Mouse (Mus musculus) lung, embryonic 14.5 days (tissue): ENCODE measurements around the gene Zfp759. TPM values are rescaled to one million over a fixed set of nuclear protein-coding genes. Genes with fewer than 3 reads are reported as not detected.
"Not testable (repeated sequence)": the region's sequence is repeated elsewhere in the genome, so short reads cannot be mapped to it uniquely, and the experiment has no call there.

Experiments used
- ATAC-seq: fragments of 200-750 bp; cut with Nextera tagmentation; 2 replicates; pipeline ENCODE4 v1.8.0; 2017; ENCODE audit warnings: mild to moderate bottlenecking, moderate TSS enrichment, moderate library complexity; ENCODE audit not compliant: insufficient read depth
- DNase-seq: peaks from one replicate; pipeline ENCODE4 v3.0.0-alpha.2; 2015
- H3K27ac ChIP-seq: fragments of 300-500 bp; sonication (generic); 2 replicates; pipeline ENCODE4 v1.5.1; 2014; ENCODE audit warnings: low read depth, mild to moderate bottlenecking, moderate library complexity
- H3K27me3 ChIP-seq: fragments of 300-500 bp; sonication (generic); 2 replicates; pipeline ENCODE4 v1.6.1; 2014; ENCODE audit warnings: low read length, control low read depth; ENCODE audit not compliant: insufficient read depth
- H3K36me3 ChIP-seq: fragments of 300-500 bp; sonication (generic); 2 replicates; pipeline ENCODE4 v1.6.1; 2014; ENCODE audit warnings: control low read depth; ENCODE audit not compliant: insufficient read depth
- H3K4me1 ChIP-seq: fragments of 300-500 bp; sonication (generic); 2 replicates; pipeline ENCODE4 v1.6.1; 2014; ENCODE audit warnings: antibody characterized with exemption, control low read depth; ENCODE audit not compliant: insufficient read depth
- H3K4me2 ChIP-seq: fragments of 300-500 bp; sonication (generic); 2 replicates; pipeline ENCODE4 v1.6.1; 2014; ENCODE audit warnings: mild to moderate bottlenecking
- H3K4me3 ChIP-seq: fragments of 300-500 bp; sonication (generic); 2 replicates; pipeline ENCODE4 v1.5.1; 2014; ENCODE audit warnings: low read depth, low read length
- H3K9ac ChIP-seq: fragments of 300-500 bp; sonication (generic); 2 replicates; pipeline ENCODE4 v1.6.1; 2014
- H3K9me3 ChIP-seq: fragments of 300-500 bp; sonication (generic); 2 replicates; pipeline ENCODE4 v1.6.1; 2016; ENCODE audit warnings: low read depth, low read length, control low read depth
- CTCF ChIP-seq: IDR thresholded peaks from 2 replicates; pipeline ENCODE4 v1.5.1; 2016; ENCODE audit warnings: antibody characterized with exemption, low read depth
- WGBS: fragments of 180-500 bp; shearing (Covaris S2); extraction: QIAGEN DNeasy Blood & Tissue Kit; methylation state at CpG from one replicate; pipeline ENCODE4 v1.1.7; 2014; 5-methylcytosine and 5-hydroxymethylcytosine counted together
- polyA plus RNA-seq: library from polyadenylated mRNA; unstranded; fragments of >200 nt; fragmentation: Nextera tagmentation; extraction: Ambion mirVana; gene quantifications from 2 replicates; pipeline ENCODE4 v1.2.1, GENCODE M21; 2014

Gene Zfp759
- polyA plus RNA-seq, 1 experiment from 2014 or later, result 2.1 TPM

DNA sequence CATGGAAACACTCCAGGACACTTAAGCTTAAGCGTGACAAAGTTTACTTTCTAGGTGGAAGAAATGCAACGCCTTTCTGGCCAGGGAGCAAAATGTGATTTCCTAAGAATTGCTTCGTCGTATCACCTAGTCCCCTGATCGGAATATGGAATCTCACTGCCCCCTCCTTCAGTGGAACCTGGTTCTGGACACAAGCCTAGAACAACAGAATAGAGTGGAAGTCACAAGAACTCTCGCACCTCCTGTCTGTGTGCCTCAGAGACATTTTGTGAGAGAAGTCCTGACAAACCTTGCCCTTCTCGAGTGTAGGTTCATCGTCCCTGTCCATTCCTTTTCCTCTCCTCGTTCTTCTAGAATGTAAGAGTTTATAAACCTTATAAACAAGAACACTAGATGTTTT lies 13.8 kb upstream of the Zfp759 start:
- peaks cover 6% of the 10 kb centered on the region; the same call in 1 of the 2 replicates for H3K4me1 ChIP-seq
- 47% methylated on average over 9 of the region's 9 CpGs for WGBS
- H3K9me3 ChIP-seq, result peaks cover 4% of the 10 kb centered on the region; the same call in 1 of the 2 replicates
- no peaks in the 10 kb centered on the region for H3K27me3 ChIP-seq
- H3K4me3 ChIP-seq, result peak overlapping the region; percentile 53
- peaks cover 4% of the 10 kb centered on the region; the same call in 1 of the 2 replicates for H3K36me3 ChIP-seq
- DNase-seq, result peak; percentile 21
- ATAC-seq, result peak; percentile 5; the same call in 1 of the 2 replicates
- no peak for TF ChIP-seq CTCF
- peak overlapping the region; percentile 83; the same call in 1 of the 2 replicates for H3K27ac ChIP-seq
- H3K9ac ChIP-seq, result peak overlapping the region; percentile 71
- H3K4me2 ChIP-seq, result peak overlapping the region; percentile 67

DNA sequence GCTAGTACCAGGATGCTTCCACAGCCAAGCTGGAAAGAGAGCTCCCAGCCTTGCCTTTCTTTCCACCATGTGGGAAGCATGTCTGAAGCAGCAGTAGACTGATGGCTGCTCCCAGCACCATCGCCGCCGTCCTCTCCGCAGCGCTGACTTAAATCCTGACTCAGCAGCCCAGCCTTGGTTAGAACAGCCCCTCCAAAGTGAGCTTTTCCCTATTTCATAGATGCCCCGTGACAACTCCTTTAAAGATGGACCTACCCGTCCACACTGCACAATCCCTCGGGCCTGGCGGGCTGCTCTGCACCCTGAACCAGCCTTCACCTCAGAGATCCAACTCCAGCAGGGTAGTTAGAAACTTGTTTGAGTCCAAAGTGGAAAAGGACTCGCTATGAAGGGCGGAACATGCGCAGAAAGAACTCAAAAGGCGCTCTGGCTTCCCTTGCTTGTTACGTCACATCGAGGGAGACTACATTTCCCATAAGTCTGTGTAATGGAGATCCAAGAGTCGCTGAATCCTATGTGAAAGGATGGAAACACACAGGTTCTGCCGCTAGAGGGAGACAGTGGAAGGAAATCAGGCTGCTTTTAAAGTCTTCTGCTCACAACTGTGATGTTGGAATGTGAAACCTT lies 13.2 kb upstream of the Zfp759 start, which contains the start of gene Gm28557:
TSS of gene Gm28557 (minus strand) at position 411 of the 627 bp plus-strand sequence.
- Histone ChIP-seq H3K27ac (peak within 1 kb of the TSS; percentile 83), H3K36me3 (peaks cover 4% of the 10 kb centered on the region; the same call in 1 of the 2 replicates), H3K9ac (peak within 1 kb of the TSS; percentile 71), H3K27me3 (no peaks in the 10 kb centered on the region), H3K4me3 (peak within 1 kb of the TSS; percentile 53), H3K4me2 (peak within 1 kb of the TSS; percentile 67), H3K4me1 (peaks cover 6% of the 10 kb centered on the region; the same call in 1 of the 2 replicates), H3K9me3 (peaks cover 4% of the 10 kb centered on the region; the same call in 1 of the 2 replicates)
- WGBS, result 0% methylated on average over 17 of the region's 17 CpGs
- ATAC-seq (peak; percentile 98), DNase-seq (peak; percentile 99)
- TF ChIP-seq CTCF, result peak; percentile 90

DNA sequence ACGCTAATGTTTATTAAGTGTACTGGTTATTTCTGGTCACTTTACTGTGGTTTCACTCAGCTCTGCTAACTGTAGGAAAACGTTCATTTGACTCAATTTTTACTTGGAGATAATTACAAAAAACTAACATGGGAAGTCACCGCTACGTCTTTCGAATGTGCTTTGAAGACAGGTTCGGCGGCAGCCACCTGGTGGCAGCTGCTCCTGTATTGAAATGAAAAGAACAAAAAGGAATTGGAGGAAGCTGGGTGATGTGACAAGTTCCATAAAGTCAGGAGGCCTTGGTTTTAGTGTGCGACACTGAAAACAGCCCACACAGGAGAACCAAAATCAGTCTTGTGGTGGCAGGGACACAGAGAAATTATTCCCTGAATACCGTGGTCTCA lies 12.6 kb upstream of the Zfp759 start:
- WGBS, result 8% methylated on average over 9 of the region's 9 CpGs
- H3K27ac ChIP-seq, result no peak overlapping the region
- no peak for TF ChIP-seq CTCF
- no peak for DNase-seq
- H3K9ac ChIP-seq, result peak overlapping the region; percentile 30; the same call in 1 of the 2 replicates
- H3K4me3 ChIP-seq, result peak overlapping the region; percentile 53
- peaks cover 6% of the 10 kb centered on the region; the same call in 1 of the 2 replicates for H3K4me1 ChIP-seq
- H3K4me2 ChIP-seq, result peak overlapping the region; percentile 67
- no peaks in the 10 kb centered on the region for H3K27me3 ChIP-seq
- peak; percentile 47 for ATAC-seq
- H3K36me3 ChIP-seq, result peaks cover 4% of the 10 kb centered on the region; the same call in 1 of the 2 replicates
- peaks cover 4% of the 10 kb centered on the region; the same call in 1 of the 2 replicates for H3K9me3 ChIP-seq

DNA sequence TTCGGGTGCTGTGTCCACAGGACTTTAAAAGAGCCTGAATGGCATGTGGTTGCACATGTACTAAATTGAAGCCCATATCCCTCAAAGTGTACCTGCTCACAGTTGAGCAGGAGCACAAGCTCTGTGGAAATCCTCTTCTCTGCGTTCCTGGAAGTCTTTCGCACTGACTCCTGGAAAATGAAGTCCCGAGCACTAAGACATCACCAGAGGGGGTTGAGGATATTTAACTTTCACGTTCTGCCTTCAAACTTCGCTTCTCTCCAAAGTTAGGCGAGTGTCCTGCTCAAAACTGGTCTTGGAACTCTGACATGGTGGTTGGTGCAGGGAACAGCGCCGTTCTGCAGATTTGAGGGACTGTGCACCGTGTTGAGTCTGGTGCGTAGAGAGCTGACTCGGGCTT lies 9.4 kb upstream of the Zfp759 start:
- ATAC-seq (no peak), DNase-seq (no peak)
- no peak for TF ChIP-seq CTCF
- Histone ChIP-seq H3K4me1 (peaks cover 6% of the 10 kb centered on the region; the same call in 1 of the 2 replicates), H3K9me3 (no peaks in the 10 kb centered on the region), H3K27me3 (no peaks in the 10 kb centered on the region), H3K9ac (no peak overlapping the region), H3K4me3 (no peak overlapping the region), H3K27ac (no peak overlapping the region), H3K36me3 (no peaks in the 10 kb centered on the region), H3K4me2 (no peak overlapping the region)
- WGBS, result 79% methylated on average over 12 of the region's 12 CpGs

DNA sequence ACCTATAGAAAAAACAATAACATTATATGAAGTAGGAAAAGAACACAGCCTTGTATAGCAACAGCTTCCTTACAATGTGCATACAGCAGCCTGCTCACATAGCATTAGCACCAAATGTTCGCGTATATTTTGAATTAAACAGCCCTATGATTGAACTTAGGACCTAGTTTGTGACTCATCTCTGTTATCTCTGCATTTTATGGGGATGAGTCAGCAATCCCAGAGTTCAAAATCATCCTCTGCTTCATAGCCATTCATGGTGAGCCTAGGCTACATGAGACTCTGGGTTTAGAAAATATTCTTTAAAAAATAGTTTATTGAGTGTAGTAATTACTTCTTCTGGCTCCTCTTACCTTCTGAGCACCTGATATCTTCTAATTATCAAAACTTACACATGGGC lies 8.2 kb upstream of the Zfp759 start:
- Histone ChIP-seq H3K4me3 (no peak overlapping the region), H3K27ac (no peak overlapping the region), H3K36me3 (no peaks in the 10 kb centered on the region), H3K27me3 (no peaks in the 10 kb centered on the region), H3K4me1 (no peaks in the 10 kb centered on the region), H3K9ac (no peak overlapping the region), H3K9me3 (no peaks in the 10 kb centered on the region), H3K4me2 (no peak overlapping the region)
- TF ChIP-seq CTCF, result no peak
- WGBS, result 84% methylated on average over 2 of the region's 2 CpGs
- ATAC-seq, result no peak
- DNase-seq, result no peak

DNA sequence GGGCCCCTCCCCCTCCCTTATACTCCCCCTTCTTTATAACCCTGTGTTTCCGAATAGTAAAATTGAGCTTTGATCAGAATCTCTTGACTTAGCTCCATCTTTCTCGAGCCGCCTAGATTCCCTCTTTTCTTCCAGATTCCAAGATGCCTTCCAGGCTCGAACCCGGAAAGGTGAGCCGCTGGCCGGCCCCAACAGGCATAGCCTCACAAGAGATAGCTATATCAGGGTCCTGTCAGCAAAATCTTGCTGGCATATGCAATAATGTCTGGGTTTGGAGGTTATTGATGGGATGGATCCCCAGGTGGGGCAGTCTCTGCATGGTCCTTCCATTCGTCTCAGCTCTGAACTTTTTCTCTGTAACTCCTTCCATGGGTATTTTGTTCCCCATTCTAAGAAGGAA lies 5.3 kb upstream of the Zfp759 start, which contains the start of gene Rslcan18:
TSS of gene Rslcan18 (minus strand) at position 101 of the 400 bp plus-strand sequence.
- WGBS, result 87% methylated on average over 8 of the region's 8 CpGs
- H3K4me2 ChIP-seq, ATAC-seq, H3K27ac ChIP-seq, DNase-seq, H3K4me3 ChIP-seq, H3K9ac ChIP-seq, H3K9me3 ChIP-seq, H3K27me3 ChIP-seq, H3K36me3 ChIP-seq, H3K4me1 ChIP-seq: not testable (repeated sequence)

DNA sequence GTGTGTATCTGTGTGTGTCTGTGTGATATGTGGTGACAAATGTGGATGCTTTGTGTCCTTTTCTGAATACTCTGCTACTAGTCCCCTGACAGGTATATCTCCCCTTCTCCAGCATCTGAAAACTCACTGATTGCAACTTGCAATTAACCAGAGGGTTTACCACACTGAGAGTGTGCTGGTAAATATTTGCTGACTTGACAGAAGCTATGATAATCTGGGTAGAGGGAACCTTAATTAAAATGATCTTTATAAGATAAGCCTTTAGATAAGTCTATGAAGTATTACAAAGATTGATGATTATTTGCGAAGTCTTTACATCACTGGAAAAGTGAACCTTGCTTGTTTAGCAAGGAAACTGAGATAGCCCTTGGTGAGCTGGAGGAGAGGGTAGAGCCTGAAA lies 3.0 kb downstream of the Zfp759 start:
- Histone ChIP-seq H3K9me3 (no peaks in the 10 kb centered on the region), H3K36me3 (no peaks in the 10 kb centered on the region), H3K27me3 (no peaks in the 10 kb centered on the region), H3K27ac (no peak overlapping the region), H3K4me1 (no peaks in the 10 kb centered on the region), H3K9ac (no peak overlapping the region), H3K4me2 (no peak overlapping the region), H3K4me3 (no peak overlapping the region)
- ATAC-seq (no peak), DNase-seq (no peak)
- WGBS, result 81% methylated on average over 1 of the region's 1 CpGs
- no peak for TF ChIP-seq CTCF

DNA sequence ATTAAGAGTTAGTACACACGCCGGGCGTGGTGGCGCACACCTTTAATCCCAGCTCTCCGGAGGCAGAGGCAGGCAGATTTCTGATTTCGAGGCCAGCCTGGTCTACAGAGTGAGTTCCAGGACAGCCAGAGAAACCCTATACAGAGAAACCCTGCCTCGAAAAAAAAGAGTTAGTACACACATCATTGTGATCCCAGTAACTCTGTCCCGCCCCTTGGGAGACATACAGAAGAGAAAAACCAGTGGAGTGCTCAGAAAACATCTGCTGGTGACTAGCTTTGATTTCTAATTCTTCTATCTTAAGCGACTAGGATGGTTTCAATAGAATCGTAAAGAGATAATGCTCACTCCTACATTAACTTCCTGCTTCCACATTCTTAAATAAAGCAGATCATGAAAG lies 6.0 kb downstream of the Zfp759 start:
- ATAC-seq, result peak; percentile 10; the same call in 1 of the 2 replicates
- H3K27ac ChIP-seq, H3K27me3 ChIP-seq, H3K4me1 ChIP-seq, H3K4me3 ChIP-seq, H3K9ac ChIP-seq, DNase-seq, H3K9me3 ChIP-seq, H3K36me3 ChIP-seq: not testable (repeated sequence)
- peak overlapping the region; percentile 64 for H3K4me2 ChIP-seq
- 76% methylated on average over 10 of the region's 10 CpGs for WGBS
